Mouse (Mus musculus) brown adipose tissue, adult 24 weeks (tissue): ENCODE data around the gene Ntn5. TPM values are rescaled to one million over a fixed set of nuclear protein-coding genes. Genes with fewer than 3 reads are reported as not detected.
A peak's percentile ranks its signal among the peaks of the same experiment; 100 is the strongest.

Experiments used
- H3K27ac ChIP-seq: fragments of 200-500 bp; replicated peaks from 2 replicates; pipeline ENCODE4 v1.5.1; 2012; ENCODE audit warnings: low read depth, mild to moderate bottlenecking, low read length
- H3K4me1 ChIP-seq: fragments of 200-500 bp; 2 replicates; pipeline ENCODE4 v1.6.1; 2012; ENCODE audit warnings: low read length, mixed read lengths; ENCODE audit not compliant: control insufficient read depth, insufficient read depth, insufficient read length
- H3K4me3 ChIP-seq: fragments of 200-500 bp; 2 replicates; pipeline ENCODE4 v1.5.1; 2012; ENCODE audit warnings: low read depth, mild to moderate bottlenecking, low read length, moderate library complexity; ENCODE audit not compliant: insufficient read depth
- polyA plus RNA-seq: library from polyadenylated mRNA; stranded (reverse); fragments of >200 nt; gene quantifications from 2 replicates; pipeline ENCODE4 v1.2.4, GENCODE M21; 2012; ENCODE audit not compliant: missing spikeins, insufficient read depth, insufficient read length

Ntn5 gene
- polyA plus RNA-seq, 1 experiment, result not detected

- H3K4me1 ChIP-seq, result 0 out of 2 replicates have a peak, but pooled peaks cover 2% of the 10 kb centered on the region
- peak overlapping the region; percentile 24; the same call in 1 of the 2 replicates for H3K27ac ChIP-seq
- peak overlapping the region; percentile 44 for H3K4me3 ChIP-seq
Observed at GRCm38 (mm10) chr7:45701072-45701471, 17.2 kb downstream of the Ntn5 start.

GRCm38 (mm10) chr7:45701607-45702006, 17.8 kb downstream of the Ntn5 start:
- Histone ChIP-seq H3K27ac (no peak overlapping the region), H3K4me1 (0 out of 2 replicates have a peak, but pooled peaks cover 2% of the 10 kb centered on the region), H3K4me3 (peak overlapping the region; percentile 44; the same call in 1 of the 2 replicates)

- H3K27ac ChIP-seq, result no peak overlapping the region
- 0 out of 2 replicates have a peak, but pooled peaks cover 2% of the 10 kb centered on the region for H3K4me1 ChIP-seq
- H3K4me3 ChIP-seq, result no peak overlapping the region
Observed at GRCm38 (mm10) chr7:45702316-45702715, 18.5 kb downstream of the Ntn5 start.

- Histone ChIP-seq H3K4me1 (0 out of 2 replicates have a peak, but pooled peaks cover 2% of the 10 kb centered on the region), H3K4me3 (no peak overlapping the region), H3K27ac (no peak overlapping the region)
Observed at GRCm38 (mm10) chr7:45702809-45703520, 19.1 kb downstream of the Ntn5 start.

GRCm38 (mm10) chr7:45703521-45704033, 19.8 kb downstream of the Ntn5 start:
- Histone ChIP-seq H3K4me1 (0 out of 2 replicates have a peak, but pooled peaks cover 8% of the 10 kb centered on the region), H3K27ac (peak overlapping the region; percentile 84), H3K4me3 (peak overlapping the region; percentile 57; the same call in 1 of the 2 replicates)

GRCm38 (mm10) chr7:45704046-45704559, 20.3 kb downstream of the Ntn5 start:
- Histone ChIP-seq H3K27ac (peak overlapping the region; percentile 84), H3K4me3 (peak overlapping the region; percentile 57), H3K4me1 (0 out of 2 replicates have a peak, but pooled peaks cover 10% of the 10 kb centered on the region)

GRCm38 (mm10) chr7:45704730-45705442, 21.1 kb downstream of the Ntn5 start, which contains the start of gene Dbp:
Dbp (plus strand) TSS chr7:45705088.
- Histone ChIP-seq H3K4me3 (peak within 1 kb of the TSS; percentile 90), H3K27ac (peak within 1 kb of the TSS; percentile 87), H3K4me1 (0 out of 2 replicates have a peak, but pooled peaks cover 10% of the 10 kb centered on the region)

GRCm38 (mm10) chr7:45705443-45705864, 21.6 kb downstream of the Ntn5 start:
- peak overlapping the region; percentile 90 for H3K4me3 ChIP-seq
- peak overlapping the region; percentile 87 for H3K27ac ChIP-seq

GRCm38 (mm10) chr7:45705873-45706281, 22.1 kb downstream of the Ntn5 start:
- Histone ChIP-seq H3K4me1 (0 out of 2 replicates have a peak, but pooled peaks cover 10% of the 10 kb centered on the region), H3K27ac (peak overlapping the region; percentile 97), H3K4me3 (peak overlapping the region; percentile 90)

More at GRCm38 (mm10) chr7:45705443-45705864, 21.6 kb downstream of the Ntn5 start:
- H3K4me1 ChIP-seq, result 0 out of 2 replicates have a peak, but pooled peaks cover 10% of the 10 kb centered on the region

- H3K27ac ChIP-seq, result peak overlapping the region; percentile 97
- H3K4me3 ChIP-seq, result peak overlapping the region; percentile 90
- 0 out of 2 replicates have a peak, but pooled peaks cover 10% of the 10 kb centered on the region for H3K4me1 ChIP-seq
Observed at GRCm38 (mm10) chr7:45706721-45707241, 23.0 kb downstream of the Ntn5 start.

GRCm38 (mm10) chr7:45707375-45707967, 23.6 kb downstream of the Ntn5 start:
- Histone ChIP-seq H3K4me1 (0 out of 2 replicates have a peak, but pooled peaks cover 10% of the 10 kb centered on the region), H3K4me3 (peak overlapping the region; percentile 56), H3K27ac (peak overlapping the region; percentile 97)

GRCm38 (mm10) chr7:45708221-45708761, 24.5 kb downstream of the Ntn5 start:
- H3K27ac ChIP-seq, result peak overlapping the region; percentile 91
- 0 out of 2 replicates have a peak, but pooled peaks cover 10% of the 10 kb centered on the region for H3K4me1 ChIP-seq
- peak overlapping the region; percentile 42 for H3K4me3 ChIP-seq

- H3K4me1 ChIP-seq, result 0 out of 2 replicates have a peak, but pooled peaks cover 9% of the 10 kb centered on the region
- no peak overlapping the region for H3K4me3 ChIP-seq
- H3K27ac ChIP-seq, result peak overlapping the region; percentile 91; the same call in 1 of the 2 replicates
Observed at GRCm38 (mm10) chr7:45709036-45709435, 25.2 kb downstream of the Ntn5 start.
